Mouse (Mus musculus) urinary bladder, postnatal 14 days (tissue): ENCODE results near the gene 4930412O13Rik.
A peak's percentile ranks its signal among the peaks of the same experiment; 100 is the strongest.

Source experiments
- DNase-seq: peaks from one replicate; pipeline ENCODE4 v3.0.0; 2021; ENCODE audit warnings: low spot score

The 4930412O13Rik gene

GRCm38 (mm10) chr2:9880271-9880670, 781 bp upstream of the 4930412O13Rik start:
- DNase-seq = no peak

GRCm38 (mm10) chr2:9881611-9882023, 565 bp downstream of the 4930412O13Rik start:
- DNase-seq = no peak

- peak; percentile 61 for DNase-seq
These were observed 1.4 kb downstream of the 4930412O13Rik start for GRCm38 (mm10) chr2:9882371-9882925.

- DNase-seq = no peak
These were observed 2.1 kb downstream of the 4930412O13Rik start for GRCm38 (mm10) chr2:9882926-9883802.

DNA sequence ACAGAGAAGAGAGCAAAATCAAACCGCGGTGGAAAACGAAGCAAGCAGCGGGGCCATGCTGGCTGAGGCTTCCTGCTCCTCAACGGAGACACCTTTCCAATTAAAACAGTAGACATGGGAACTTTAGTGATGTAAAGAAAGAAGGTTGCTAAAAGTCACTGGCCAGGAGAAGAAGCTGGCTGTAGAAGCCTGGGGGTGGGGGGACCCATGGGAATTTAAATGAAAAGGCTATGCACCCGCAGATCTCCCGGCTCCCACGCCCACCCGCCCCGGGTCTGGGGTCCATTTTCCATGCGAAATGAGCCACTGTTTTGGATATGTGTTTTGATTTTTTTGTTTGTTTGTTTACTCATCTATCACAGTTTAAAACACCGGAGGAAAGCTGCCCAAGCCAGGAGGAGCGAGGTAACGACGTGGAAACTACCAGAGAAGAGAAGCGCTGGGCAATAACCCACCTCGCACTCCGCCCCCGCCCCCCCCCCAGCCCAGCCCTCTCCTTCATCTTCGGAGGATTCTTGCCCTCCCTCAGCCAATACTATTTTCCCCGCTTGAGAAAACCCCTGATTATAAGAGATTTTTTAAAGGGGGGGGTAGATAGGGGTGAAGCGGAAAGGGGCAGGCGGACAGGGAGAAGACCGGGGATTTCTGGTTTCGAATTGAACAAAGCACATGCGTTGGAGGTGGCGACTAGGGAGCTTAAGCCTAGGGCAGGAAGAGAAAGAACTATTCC, 2.9 kb downstream of the 4930412O13Rik start:
- no peak for DNase-seq

DNA sequence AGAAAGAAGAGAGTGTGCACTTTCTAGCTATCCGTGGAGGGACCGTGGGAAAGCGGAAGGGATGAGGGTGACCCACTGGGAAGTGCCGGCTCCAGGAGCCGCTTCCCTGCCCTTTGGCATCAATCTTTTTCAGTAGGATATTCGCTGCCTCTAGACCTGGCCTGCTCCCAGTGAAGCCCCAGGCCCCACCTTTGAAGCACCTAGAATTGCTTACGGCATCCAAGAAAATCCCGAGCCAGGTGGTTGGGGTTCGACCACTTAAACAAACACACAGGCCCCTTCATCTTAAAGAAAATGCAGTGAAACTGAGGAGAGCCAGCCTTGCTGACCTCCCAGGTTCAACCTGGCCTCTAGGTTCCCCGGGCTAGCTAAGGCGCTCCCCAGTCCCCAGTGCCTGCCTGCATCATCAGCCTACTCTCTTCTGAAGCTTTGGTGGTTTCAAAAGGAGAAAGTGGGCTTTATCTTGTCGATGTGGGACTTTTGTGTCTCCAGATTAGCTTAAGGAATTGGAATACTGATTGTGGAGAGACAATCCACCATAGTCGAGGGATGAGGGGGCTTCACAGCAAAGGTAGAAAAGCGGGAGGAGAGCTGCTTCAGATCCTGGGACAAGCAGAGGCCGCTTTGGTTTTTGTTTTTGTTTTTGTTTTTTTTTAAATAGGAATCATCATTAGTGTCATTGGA, 3.6 kb downstream of the 4930412O13Rik start:
- DNase-seq = no peak

DNA sequence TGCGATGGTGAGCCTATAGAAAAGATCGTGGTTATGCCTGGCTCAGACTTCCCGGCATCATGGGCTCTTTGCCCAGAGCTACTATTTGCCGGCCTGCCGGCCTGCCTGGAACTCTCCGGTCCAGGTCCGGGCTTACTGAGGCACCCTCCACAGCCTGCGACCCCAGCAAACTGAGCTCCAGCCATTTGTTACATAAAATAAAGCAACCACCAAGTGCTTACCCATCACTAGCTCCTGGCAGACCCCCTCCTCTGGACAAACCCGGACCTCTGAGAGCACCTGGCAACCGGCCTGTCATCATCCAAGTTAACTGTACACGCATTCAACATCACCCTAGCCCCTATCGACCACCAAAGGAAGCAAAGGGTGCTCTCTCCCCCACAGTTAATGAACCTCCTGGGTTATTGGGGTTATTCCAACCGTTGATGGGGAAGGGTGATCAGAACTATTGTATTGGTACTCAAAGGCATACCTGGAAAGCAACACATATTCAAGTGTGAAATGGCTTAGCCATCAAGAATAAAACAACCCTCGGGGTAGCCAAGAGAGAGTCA, 4.2 kb downstream of the 4930412O13Rik start:
- no peak for DNase-seq

DNA sequence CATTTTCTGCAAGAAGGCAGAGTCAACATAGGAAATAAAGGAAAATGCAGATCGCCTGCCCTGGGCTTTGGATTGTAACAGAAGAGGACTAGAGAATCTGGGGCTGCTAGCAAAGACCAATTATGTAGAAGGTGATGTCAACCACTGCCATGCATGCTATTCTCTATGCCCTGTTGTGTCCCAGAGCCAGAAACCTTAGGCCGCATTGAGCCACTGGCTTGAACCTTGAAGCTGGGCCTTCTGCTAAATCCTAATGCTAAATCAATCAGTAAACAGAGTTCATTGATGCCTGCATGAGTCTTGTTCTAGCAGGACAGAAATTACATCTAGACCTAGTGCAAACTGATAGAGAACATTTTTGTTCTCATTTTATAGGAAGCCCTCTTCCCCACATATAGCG, 5.0 kb downstream of the 4930412O13Rik start:
- no peak for DNase-seq

- no peak for DNase-seq
These were observed 6.0 kb downstream of the 4930412O13Rik start for GRCm38 (mm10) chr2:9886921-9887610.

DNA sequence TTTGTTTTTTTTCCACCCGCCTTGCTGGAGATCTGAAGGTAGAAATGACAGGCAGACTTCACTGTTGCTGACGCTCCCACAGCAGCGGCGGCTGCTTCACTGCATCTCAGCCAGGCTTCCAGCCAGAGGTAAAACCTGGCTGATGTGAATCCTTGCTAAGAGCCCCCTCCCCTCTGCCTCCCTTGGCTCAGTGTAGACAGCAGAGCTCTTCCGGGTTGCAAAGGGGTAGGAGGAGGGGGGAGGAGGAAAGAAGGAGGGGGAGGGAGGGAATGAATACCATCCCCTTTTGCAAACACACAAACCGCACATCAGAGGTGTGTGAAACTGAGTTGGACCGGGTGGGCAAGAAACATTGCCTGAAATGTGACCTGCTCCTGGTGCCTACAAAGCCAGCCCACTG, 6.6 kb downstream of the 4930412O13Rik start:
- no peak for DNase-seq

DNA sequence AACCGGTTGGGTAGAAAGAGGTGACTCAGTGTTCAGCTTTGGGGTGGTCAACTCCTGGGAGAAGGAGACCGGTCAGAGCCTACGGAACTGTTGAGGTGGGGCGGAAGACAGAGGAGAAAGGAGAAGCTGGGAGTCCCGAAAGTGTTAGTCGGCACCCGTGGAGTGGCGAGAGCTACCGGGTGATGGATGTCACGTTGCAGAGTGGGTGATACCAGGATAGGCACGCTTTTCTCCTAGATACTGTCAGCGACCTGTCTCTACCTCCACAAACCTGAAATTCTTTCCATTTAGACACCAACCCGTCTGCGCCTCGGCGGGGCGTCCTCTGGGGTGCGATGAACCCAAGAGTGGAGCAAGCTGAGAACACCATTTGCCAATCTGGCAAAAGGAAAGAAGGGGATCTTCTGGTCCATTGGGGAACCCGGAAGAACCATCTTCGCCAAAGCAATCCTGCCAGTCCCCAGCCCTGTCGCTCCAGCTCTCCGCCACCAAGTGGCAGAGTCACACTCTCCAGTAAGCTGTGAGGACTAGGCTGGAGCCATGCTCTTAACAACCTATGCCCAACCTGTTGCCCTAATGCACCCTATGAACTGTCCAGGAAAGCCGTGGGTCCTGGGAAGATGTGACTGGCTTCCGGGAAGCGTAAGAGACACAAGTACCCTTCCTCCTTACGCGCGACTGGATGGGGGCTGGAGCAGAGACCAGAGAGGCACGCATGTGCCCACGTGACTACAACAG, 8.0 kb downstream of the 4930412O13Rik start, which contains the start of gene 9230102O04Rik:
Gene 9230102O04Rik (minus strand): TSS at position 628 of the 738 bp plus-strand sequence.
- DNase-seq = peak; percentile 67

GRCm38 (mm10) chr2:9889651-9890183, 8.7 kb downstream of the 4930412O13Rik start, which contains the start of gene Gata3:
Gene Gata3, minus strand, starts transcription at chr2:9890034.
- DNase-seq = no peak

DNA sequence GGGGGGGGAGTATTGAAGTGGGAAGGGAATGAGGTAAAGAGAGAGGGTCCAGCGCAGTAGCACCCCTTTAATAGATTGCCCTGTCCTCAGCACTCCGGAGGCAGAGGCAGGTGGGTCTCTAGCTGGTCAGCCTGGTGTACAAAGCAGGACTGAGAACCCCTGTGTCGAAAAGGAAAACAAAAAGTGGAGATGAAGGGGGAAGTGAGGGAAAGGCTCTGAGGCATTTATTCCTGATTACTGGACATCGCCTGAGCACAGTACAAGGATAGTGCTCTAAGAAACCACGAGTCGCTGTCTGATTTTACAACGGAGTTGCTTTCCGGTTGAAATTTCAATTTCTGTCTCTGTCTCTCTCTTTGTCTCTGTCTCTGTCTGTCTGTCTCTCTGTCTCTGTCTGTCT, 9.2 kb downstream of the 4930412O13Rik start:
- DNase-seq = no peak

DNA sequence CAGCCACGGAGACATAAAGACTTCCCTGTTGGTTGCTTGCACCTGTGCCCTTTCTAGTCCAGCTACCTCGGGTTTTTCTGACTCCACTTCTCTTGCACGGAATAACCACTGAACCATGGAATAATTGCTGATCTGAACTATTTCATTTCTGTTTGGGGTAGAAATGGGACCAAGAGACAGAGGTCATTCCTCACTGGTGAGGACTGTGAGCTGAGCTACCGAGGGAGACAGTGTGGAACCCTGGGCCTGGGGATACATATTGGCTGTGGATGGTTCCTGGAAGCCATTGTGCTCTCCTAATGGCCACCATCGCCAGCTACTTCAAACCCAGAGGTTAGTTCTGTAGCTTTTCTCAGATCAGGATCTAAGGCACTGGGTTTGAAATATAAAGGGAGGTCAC, 9.9 kb downstream of the 4930412O13Rik start:
- DNase-seq = no peak

DNA sequence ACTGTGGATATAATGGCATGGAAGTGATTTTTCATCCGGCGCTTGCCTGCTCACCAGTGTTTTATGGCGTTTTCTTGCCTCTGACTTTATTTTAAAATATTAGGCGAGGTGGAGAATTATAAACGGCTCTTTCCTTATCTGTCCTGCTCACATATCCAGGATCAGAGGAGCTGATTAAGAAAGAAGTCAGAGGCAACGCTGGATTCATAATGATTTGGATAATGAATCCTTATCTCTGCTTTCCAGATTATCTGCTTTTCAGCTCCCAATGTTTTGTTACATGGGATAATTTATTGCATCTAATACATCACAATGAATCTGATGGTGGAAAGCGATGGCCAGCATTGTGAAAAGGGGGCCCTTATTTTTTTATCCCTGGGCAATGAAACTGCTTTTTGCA, 11.5 kb downstream of the 4930412O13Rik start:
- no peak for DNase-seq

- DNase-seq = no peak
These were observed 12.4 kb downstream of the 4930412O13Rik start for GRCm38 (mm10) chr2:9893272-9893953.

GRCm38 (mm10) chr2:9894836-9895593, 14.0 kb downstream of the 4930412O13Rik start:
- no peak for DNase-seq

GRCm38 (mm10) chr2:9896097-9896770, 15.2 kb downstream of the 4930412O13Rik start:
- no peak for DNase-seq
